Mouse (Mus musculus) spleen, adult 18-20 months (tissue): ENCODE results near the gene Ctag2.

Source experiments
- DNase-seq, 2 experiments: peaks; one replicate each; pipeline ENCODE4 v3.0.0; 2022; ENCODE audit warnings: mixed read lengths in 2 of 2

Gene Ctag2

DNA sequence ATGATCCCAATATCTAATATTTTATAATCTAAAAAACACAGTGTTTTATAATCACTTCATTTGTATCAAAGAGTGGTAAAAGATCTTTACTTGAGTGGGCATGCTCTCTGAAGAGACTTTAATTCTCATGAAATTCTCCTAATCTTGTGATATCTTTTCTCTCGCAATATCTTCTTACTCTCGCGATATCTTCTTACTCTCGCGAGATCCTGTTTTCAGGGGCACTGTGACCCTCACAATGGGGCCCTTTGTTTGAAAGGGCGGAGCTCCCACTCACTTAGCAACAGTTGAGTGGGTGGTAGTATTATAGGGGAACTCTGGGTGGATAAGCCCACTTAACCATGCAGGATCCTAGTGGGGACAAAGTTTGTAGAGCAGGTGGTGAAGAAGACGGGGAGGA, at the start of gene Ctag2:
Gene Ctag2, plus strand, starts transcription at position 301 of the 400 bp plus-strand sequence.
- DNase-seq: no peak
